Mouse (Mus musculus) neural tube, embryonic 14.5 days (tissue): Measurements from ENCODE around the gene Olfr205. TPM values are rescaled to one million over a fixed set of nuclear protein-coding genes. Genes with fewer than 3 reads are reported as not detected.

Experiments used
- ATAC-seq: fragments of 200-750 bp; cut with Nextera tagmentation; 2 replicates; pipeline ENCODE4 v1.8.0; 2017; ENCODE audit warnings: low read depth, mild to moderate bottlenecking, moderate TSS enrichment, moderate library complexity
- H3K27ac ChIP-seq: fragments of 300-500 bp; sonication (generic); 2 replicates; pipeline ENCODE4 v1.5.1; 2014; ENCODE audit warnings: low read depth, mild to moderate bottlenecking, control low read depth, low read length, moderate library complexity, mixed read lengths
- H3K27me3 ChIP-seq: fragments of 300-500 bp; sonication (generic); 2 replicates; pipeline ENCODE4 v1.6.1; 2014; ENCODE audit warnings: low read length; ENCODE audit not compliant: control insufficient read depth, insufficient read depth
- H3K36me3 ChIP-seq: fragments of 300-500 bp; sonication (generic); 2 replicates; pipeline ENCODE4 v1.6.1; 2014; ENCODE audit warnings: low read length, mixed read lengths; ENCODE audit not compliant: control insufficient read depth, insufficient read depth
- H3K4me1 ChIP-seq: fragments of 300-500 bp; sonication (generic); 2 replicates; pipeline ENCODE4 v1.6.1; 2014; ENCODE audit warnings: low read length; ENCODE audit not compliant: control insufficient read depth, insufficient read depth
- H3K4me2 ChIP-seq: fragments of 300-500 bp; sonication (generic); 2 replicates; pipeline ENCODE4 v1.6.1; 2014; ENCODE audit warnings: mild to moderate bottlenecking, low read depth, low read length, control low read depth
- H3K4me3 ChIP-seq: fragments of 300-500 bp; sonication (generic); 2 replicates; pipeline ENCODE4 v1.5.1; 2014; ENCODE audit warnings: low read depth, low read length, control low read depth, mixed read lengths
- H3K9ac ChIP-seq: fragments of 300-500 bp; sonication (generic); replicated peaks from 2 replicates; pipeline ENCODE4 v1.6.1; 2014; ENCODE audit warnings: low read depth, mild to moderate bottlenecking, control low read depth, low read length, mixed read lengths
- H3K9me3 ChIP-seq: fragments of 300-500 bp; sonication (generic); 2 replicates; pipeline ENCODE4 v1.6.1; 2016; ENCODE audit warnings: low read length; ENCODE audit not compliant: control insufficient read depth
- WGBS: fragments of 180-500 bp; shearing (Covaris S2); extraction: QIAGEN DNeasy Blood & Tissue Kit; methylation state at CpG from one replicate; pipeline ENCODE4 v1.1.7; 2014; 5-methylcytosine and 5-hydroxymethylcytosine counted together
- polyA plus RNA-seq: library from polyadenylated mRNA; unstranded; fragments of >200 nt; fragmentation: Nextera tagmentation; extraction: Ambion mirVana; gene quantifications from 2 replicates; pipeline ENCODE4 v1.2.1, GENCODE M21; 2014

Gene Olfr205
- polyA plus RNA-seq, 1 experiment from 2014 or later, result not detected

DNA sequence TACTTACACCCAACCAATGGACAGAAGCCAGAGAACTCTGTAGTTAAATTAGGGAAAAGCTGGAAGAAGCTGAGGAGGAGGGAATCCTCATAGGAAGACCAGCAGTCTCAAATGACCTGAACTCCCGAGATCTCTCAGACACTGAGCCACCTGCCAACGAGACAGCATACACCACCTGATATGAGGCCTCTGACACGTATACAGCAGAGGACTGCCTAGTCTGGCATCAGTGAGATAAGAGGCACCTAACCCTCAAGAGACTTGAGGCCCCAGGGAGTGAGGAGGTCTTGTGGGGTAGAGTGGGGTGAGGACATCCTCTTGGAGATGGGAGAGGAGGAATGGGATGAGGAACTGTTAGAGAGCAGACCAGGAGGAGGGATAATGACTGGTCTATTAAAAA is 50.4 kb downstream of the Olfr205 start:
- Histone ChIP-seq H3K27me3 (no peaks in the 10 kb centered on the region), H3K4me3 (no peak overlapping the region), H3K4me1 (no peaks in the 10 kb centered on the region), H3K36me3 (no peaks in the 10 kb centered on the region), H3K9me3 (no peaks in the 10 kb centered on the region), H3K9ac (no peak overlapping the region), H3K27ac (no peak overlapping the region), H3K4me2 (no peak overlapping the region)
- WGBS, result 85% methylated on average over 3 of the region's 3 CpGs
- ATAC-seq, result no peak

Other genes with a start within 250 kb of the Olfr205 start
- not detected in 2 replicates for gene Olfr191, start 241.3 kb downstream of the Olfr205 start, polyA plus RNA-seq
- gene Olfr193, start 219.3 kb downstream of the Olfr205 start, polyA plus RNA-seq, result not detected in 2 replicates
- gene Olfr194, start 210.1 kb downstream of the Olfr205 start, polyA plus RNA-seq, result not detected in 2 replicates
- not detected in 2 replicates for gene Olfr195, start 184.1 kb downstream of the Olfr205 start, polyA plus RNA-seq
- not detected in 2 replicates for gene Olfr196, start 160.7 kb downstream of the Olfr205 start, polyA plus RNA-seq
- not detected in 2 replicates for gene Olfr198, start 127.6 kb downstream of the Olfr205 start, polyA plus RNA-seq
- gene Olfr199, start 111.4 kb downstream of the Olfr205 start, polyA plus RNA-seq, result not detected in 2 replicates
- not detected in 2 replicates for gene Olfr201, start 58.5 kb downstream of the Olfr205 start, polyA plus RNA-seq
- not detected in 2 replicates for gene Olfr202, start 44.3 kb downstream of the Olfr205 start, polyA plus RNA-seq
- not detected in 2 replicates for gene Olfr203, start 32.3 kb downstream of the Olfr205 start, polyA plus RNA-seq
- gene Olfr204, start 12.9 kb downstream of the Olfr205 start, polyA plus RNA-seq, result not detected in 2 replicates
- gene Olfr206, start 18.1 kb upstream of the Olfr205 start, polyA plus RNA-seq, result not detected in 2 replicates
- gene Olfr209, start 32.9 kb upstream of the Olfr205 start, polyA plus RNA-seq, result not detected in 2 replicates
- gene Gabrr3, start 76.2 kb upstream of the Olfr205 start, polyA plus RNA-seq, result 0.04 TPM in 1 of 2 replicates, not detected in the other
- 12.2 and 12.8 TPM in 2 replicates for gene Riox2, start 140.6 kb upstream of the Olfr205 start, polyA plus RNA-seq